Mouse (Mus musculus) cerebellum, postnatal 4 days (tissue): ENCODE measurements at regions not wholly inside any gene's neighbourhood (a gene's known extent, or its start where the extent isn't known, plus 50 kb on each side); places are given as distances from the start of the nearest gene placed in this dataset.

Experiments
- DNase-seq, 2 experiments: peaks; one replicate each; pipeline ENCODE4 v3.0.0; 2022; ENCODE audit warnings: low spot score in 2 of 2, mixed read lengths in 1 of 2

DNA sequence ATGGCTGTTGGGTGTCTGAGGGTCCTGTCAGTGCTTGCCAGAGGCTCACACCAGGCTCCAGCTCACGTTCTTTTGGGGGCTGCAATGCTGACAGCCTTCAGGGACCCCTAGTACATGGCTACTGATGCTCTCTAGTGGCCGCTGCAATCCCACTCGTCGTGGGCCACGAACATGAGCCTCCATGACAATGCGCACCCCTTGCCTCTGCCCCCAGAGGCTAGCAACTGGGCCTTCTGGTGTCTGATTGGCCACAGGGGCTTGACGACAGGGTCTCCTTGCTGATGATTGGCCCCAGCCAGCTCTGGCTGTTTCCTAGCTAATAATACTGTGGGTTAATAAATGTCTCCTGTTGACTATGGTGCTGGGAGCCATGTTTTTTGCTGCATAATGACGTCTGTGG lies 61.1 kb downstream of the Rtl1 start:
- DNase-seq: no peak

DNA sequence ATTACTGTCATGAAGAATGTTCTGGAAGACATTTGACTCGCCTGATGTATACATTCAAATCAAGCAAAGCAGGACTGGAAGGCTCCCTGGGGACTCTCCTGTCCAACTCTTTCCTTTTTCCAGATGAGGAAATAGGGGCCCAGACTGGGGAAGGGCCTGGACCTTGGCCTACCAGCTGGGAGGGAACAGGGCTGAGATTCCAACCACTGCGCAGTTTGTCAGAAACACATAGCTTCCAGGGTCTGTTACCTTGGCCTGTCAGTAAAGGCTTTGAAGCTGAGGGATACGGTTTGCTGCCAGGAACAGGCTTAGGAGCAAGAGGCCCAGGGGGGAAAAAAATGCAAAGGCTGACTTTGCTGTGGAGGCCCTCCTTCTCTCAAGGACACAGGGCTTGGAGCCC lies 61.5 kb downstream of the Rtl1 start:
- no peak for DNase-seq

DNA sequence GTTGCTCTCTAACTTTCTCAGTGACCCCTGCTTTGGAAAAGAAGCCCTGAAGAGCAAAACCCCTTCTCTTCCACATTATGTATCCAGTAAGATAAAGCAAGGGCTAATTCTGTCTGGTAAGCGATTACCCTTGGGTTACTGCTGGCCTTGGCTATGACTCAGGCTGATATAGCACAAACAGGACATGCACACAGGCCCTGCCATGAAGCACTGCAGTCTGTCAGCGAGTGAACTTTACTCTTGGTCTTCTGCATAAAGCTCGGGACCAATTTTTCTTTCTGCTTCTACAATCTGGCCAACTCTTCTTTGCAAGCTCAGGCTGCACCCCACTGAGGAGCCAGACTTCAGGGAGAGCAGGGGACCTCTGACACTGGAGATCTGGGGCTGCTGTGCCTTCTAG lies 63.6 kb downstream of the Rtl1 start:
- DNase-seq: no peak

DNA sequence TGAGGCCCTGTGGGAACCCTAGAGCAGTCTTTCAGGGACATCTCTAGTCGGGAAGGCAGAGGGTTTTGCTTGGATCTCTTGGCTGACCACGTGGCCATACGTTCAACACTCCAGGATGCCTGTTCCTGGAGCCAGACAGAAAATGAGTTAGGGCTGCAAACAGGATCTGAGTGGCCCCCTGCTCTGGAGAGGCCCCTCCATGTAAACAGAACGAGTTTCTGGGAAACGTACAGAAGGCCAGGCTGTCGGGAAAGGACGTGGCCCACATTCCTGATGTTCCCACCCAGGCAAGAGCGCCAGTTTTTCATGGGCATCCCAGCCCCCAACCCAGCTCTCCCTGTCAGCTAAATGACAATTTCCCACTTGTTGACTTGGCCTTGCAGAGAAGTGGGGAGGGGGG lies 67.7 kb downstream of the Rtl1 start:
- DNase-seq: no peak

DNA sequence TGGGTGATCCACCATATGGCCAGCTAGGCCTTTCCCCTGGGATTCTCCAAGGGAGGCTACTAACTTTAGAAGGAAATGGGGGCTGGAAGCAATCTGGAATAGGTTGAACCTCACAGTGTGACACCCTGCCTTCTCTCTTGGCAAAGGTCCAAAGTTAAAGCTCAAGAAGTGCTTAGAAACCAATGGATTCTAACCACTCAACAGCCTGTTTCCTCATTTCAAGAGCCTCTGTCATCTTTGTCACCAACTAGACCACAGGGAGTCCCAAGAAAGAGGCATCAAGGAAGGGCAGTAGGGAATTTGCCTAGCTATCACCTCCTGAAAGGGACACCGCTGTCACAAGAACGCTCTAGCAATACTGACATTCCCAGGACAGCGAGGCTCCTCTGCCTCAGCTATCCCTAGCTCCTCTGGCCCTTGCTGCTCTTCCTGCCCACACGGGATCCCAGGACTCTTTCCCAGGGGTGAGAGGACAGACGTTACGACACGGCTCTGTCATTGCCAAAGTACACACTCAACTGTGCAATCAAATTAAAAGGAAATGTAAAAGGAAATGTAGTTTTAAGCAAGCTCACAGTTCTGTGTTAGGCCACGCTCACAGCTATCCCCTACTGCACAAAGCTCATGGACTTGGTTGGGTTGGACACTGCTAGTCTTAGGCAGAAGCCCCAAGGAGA lies 68.6 kb downstream of the Rtl1 start:
- DNase-seq: no peak

DNA sequence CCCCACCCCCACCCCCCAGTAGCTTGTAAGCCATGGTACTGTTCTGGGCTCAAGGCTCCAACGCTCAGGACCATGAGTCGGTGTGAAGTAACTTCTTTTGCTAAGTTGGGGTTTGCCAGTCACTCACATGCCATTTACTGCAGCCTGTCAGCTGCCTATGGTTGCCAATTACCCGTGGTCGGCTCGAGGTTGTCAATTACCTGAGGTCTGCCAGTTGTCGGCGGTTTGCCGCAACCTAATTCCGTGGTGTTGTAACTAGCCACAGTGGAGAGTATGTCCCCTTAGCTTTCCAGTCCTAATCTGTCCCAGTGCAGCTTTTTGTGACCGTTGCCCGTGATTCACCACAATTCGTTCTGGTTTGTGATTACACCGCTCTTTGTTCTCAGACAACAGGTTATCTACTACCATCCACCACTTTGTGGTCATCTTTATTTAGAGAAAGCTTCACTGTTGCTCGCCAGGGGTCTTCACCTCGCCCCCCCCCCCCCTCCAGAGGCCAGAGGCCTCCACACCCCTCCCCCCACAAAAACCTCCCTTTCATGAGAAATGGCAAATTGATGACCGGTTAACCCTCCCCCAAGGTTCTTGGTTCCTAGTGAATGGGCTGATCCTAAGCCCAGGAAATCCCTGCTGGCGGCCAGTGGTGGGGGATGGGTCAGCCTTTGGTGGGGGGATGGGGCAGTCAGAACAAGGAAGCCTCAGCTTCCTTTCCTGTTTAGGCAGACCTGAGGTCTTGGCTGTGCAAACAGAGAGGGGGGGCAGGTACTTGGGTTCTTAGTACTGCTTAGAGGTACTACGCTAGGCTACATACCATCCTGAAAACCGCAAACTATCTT lies 69.7 kb downstream of the Rtl1 start:
- no peak for DNase-seq

DNA sequence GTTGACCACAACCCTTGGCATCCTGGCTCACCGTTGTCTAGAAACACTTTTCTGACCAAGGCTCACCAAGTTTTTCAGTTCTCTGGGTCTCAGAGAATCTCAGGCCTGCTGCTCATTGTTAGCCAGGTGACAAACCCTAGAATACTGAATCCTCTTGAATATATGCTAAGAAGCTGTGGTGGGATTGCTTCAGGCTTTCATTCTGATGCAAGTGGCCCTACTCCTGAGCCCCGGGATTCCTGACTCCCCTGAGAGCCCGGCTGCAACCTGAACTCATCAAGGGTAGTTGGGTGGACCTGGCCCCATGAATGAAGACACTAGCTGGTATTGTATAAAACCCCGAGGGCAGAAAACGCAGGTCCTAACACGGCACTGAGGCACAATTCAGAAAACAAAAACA lies 70.6 kb downstream of the Rtl1 start:
- no peak for DNase-seq

DNA sequence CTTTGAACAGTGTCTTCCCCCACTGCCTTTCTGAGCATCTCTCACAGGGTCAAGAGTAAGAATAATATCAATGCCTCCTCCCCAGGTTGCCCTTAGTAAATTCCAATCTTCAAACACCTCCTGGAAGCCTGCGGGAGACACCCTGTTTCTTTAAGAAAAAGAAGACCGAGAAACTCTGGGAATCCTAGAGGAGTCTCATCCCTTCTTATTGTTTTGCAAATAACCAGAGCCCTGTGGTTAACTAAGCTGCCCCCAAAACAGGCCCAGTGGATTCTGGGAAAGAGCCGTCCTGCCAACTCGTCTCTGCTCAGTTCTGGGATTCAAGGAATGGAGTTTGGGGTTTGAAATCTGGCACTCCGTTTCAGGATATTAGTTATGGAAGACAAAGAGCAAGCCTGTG lies 71.2 kb downstream of the Rtl1 start:
- no peak for DNase-seq

DNA sequence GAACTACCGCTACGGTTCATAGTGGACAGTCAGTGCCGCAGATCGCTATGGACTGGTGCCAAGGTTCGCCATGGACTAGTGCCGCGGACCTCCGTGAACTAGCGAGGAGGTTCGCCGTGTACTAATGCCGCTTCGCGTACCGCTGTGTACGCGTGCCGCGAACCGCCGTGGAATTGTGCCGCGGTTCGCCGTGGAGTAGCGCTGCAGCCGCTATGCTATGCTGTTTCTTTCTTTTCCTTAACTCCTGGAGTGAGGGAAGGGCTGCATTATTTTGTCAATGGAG lies 71.9 kb downstream of the Rtl1 start:
- DNase-seq: peak in 1 of 2 experiments; percentile 34

DNA sequence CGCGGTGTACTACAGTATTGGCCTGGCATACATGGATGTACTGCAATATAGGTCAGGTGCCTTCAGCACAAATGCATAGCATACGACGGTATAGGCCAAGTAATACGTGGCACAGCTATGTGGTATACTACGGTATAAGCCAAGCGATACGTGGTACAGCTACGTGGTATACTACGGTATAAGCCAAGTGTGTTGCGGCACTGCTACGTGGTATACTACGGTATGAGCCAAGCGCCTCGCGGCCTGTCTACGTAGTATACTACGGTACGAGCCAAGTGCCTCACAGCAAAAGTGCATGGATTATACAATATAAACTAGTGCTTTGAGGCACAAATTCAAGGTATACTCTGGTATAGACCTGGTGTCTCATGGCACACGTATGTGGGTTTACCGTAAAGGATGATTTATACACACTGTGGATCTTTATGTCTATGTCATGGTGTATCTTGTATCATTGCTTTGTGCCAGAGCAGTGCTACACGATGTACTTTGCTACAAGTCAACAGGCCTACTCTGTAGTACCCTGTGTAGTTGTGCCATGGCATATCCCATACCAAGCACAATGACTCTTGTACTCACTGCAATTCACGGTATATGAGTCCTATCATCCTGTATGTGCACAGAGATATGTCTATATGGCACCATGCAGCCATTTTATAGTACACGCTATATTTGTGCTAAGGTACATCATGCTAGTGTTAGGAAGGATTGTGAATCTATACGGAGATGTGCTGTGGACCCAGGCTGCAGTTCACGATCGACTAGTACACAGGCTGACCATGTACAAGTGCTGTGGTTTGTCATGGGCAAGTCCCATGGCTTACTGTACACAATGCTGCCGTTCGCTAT lies 72.5 kb downstream of the Rtl1 start:
- no peak for DNase-seq

DNA sequence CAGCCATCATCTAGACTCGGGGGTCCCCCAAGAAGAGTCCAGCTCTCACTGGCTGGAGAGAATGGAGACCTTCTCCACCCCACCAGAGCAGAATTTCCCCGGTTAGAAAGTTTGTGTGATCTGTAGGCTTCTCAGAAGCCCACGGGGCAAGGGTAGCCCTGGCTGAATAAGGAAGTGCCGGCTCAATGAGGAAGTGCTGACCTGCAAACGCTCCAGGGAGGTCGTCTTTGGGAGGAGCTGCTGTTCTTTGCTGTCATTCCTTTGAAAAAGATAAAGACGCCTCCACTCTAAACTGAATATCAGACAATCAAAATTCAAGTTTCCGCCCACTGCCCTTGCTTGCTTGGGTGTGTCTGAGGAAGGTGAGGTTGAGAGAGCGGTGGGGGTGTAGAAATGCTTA lies 73.0 kb downstream of the Dlk1 start:
- DNase-seq: no peak

DNA sequence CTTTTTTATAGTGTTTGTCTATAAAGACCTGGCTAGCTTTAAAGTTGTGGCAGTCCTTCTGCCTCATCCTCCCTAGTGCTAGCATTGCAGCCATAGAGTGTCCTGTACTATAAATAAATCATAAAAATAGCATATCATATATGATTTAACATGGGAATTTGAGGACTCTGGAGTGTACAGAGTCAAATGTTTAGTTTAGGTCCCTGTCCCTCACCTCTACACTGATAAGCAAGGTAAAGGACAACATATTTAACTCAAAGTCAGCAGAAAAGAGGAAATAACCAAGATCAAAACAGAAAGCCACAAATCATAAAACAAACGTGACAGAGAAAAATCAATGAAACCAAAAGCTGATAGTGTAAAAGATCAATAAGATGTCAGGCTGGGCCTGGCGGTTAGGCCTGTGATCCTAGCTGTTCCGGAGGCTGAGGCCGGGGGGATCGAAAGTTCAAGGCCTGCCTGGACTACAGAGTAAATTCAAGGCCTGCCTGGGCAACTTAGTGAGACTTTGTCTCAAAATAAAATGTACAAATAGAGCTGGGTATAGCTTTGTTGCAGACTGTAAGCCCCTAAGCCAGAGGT lies 68.7 kb downstream of the Dlk1 start:
- DNase-seq: no peak

DNA sequence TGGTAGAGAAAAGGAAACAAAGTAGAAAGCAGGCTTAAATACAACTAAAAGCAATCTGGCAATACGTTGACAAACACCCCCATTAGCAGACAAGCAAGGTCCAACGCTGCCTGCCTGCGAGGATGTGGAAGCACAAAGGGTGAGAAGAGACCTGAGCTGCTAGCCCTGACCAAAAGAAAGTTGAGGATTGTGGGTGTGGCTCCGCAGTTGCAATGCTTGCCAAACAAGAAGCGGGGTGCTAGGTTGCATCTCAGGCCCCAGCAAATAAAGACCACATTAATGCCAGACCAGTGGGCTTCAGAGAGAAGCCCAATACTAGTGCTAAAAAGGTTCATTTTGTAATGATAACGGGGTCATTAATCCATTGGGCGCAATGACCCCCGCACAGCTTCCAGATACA lies 67.8 kb downstream of the Dlk1 start:
- no peak for DNase-seq

DNA sequence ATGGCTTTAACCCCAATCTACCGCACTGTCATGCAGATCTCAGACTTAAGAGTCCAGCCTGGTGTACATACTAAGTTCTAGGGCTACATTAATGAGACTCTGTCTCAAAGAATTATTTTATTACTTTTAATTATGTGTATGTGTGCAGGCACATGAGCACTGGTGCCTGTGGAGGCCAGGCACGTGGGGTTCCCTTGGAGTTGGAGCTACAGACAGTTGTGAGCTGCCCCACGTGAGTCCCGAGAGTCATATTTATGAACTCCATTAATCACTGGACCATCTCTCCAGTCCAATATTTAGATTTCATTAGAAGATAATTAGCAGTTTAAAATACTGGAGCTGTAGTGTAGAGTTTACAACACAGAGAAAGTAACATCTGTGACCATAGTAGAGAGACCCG lies 67.2 kb downstream of the Dlk1 start:
- no peak for DNase-seq

DNA sequence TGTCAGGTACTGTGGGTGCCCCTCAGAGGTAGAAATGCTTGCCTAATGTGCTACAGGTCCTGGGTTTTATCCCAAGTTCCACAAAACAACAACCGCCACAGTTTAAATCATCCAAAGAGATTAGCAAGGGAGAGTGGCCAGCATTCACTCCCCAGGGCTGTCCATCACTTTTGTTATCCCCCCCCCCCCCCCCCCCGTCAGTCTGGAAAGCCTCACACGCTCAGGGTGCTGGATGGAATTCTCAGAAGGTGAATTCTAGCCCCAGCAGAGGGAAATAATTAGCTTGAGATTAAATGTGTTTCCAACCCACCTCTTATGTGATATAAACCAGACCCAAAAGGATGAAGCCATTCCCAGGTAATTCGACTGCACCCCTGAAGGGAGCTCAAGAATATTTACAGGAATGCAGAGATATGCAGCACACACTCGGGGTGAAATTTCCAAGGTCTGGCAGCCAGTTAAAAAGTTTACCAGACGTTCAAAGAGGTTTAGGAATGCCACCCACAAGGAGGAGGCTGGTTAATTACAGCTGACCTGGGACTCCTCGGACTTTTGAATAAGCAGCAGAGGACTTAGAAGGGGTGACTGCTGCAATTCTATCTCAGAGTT lies 65.9 kb downstream of the Dlk1 start:
- DNase-seq: no peak

DNA sequence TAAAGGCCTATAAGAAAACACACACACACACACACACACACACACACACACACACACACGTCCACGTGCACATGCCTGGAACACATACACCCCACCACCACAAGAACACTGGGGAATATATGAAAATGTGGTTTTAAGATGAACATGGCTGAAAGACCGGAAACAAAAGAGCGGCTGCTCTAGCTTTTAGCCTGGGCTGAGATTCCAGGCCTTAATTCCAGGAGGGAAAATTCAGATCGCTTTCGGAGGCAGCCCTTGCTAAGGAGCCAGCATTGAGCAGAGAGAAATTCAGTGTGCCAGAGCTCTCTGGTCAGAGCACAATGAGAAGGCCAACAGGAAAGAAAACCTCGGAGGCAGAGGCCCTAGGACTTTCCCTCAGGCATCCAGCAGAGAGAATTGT lies 65.1 kb downstream of the Dlk1 start:
- DNase-seq: no peak

DNA sequence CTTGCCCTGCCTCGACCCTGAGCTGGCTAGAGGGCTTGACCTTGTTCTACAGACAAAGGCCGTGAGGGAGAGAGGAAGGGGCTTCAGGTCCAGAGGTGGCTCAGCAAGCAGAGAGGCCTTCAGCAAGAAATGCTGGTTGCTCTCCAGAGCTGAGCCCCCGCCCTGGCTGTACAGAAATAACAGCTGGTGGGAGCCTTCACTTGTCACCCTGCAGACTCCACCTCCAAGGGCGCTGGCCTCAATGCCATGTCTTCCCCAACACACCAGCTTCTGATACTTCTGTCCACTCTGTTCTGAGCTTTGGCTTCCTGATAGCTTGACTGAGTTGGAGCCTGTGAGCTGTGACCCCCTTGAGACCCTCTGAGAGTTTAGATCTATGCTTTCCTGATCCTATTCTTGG lies 64.3 kb downstream of the Dlk1 start:
- DNase-seq: no peak

DNA sequence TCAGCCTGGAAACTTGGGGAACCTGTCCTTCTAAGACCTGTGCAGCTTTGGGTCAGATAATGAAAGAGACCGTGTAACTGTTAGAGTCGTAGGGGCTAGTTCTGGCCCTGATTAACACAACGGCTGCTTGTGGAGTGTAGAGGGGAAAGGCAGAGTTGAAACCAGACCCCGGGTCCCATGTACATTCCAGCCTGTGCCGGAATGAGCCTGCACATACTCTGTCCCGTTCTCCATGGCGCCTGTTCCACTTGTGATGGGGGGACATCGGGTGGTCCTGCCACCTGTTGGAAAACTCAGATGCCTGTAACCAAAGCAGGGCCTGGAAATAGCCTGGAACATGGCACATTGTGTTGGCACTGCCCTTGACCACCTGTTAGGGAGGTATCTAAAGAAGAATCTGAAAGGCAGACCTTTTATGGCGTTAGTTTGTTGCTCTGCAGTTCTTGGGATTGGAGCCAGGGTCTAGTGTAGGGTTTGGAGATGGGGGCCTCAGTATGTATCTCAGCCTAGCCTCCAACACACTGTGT lies 61.7 kb downstream of the Dlk1 start:
- no peak for DNase-seq
